Mouse (Mus musculus) embryonic stem cell, embryonic (primary cell): ENCODE measurements at regions not wholly inside any gene's neighbourhood (a gene's known extent, or its start where the extent isn't known, plus 50 kb on each side); places are given as distances from the start of the nearest gene placed in this dataset.

Experiments
- CTCF ChIA-PET, 4 experiments: fragments of 300-600 bp in 2 of 4; fragments of 350-600 bp in 2 of 4; sonication (Branson Sonifier 250); formaldehyde crosslinking; loops; one replicate each; lab custom pipeline; 2022; ENCODE audit warnings: inconsistent platforms in 2 of 4; lab: Charles Lee
- POLR2A ChIA-PET, 4 experiments: fragments of 300-600 bp in 2 of 4; fragments of 350-600 bp in 2 of 4; sonication (Branson Sonifier 250); formaldehyde crosslinking; loops; one replicate each; lab custom pipeline; 2022; ENCODE audit warnings: antibody characterized with exemption in 4 of 4, inconsistent platforms in 1 of 4; lab: Charles Lee

- CTCF ChIA-PET = interaction anchor here in 2 of 4 experiments (0.5 to 0.6 kb wide), 4 partner anchors 28 to 1739 kb away, joined by 3 to 5 read pairs (median 3); no protein-coding TSS in a partner anchor
- POLR2A ChIA-PET = no interaction called here
Observed at GRCm38 (mm10) chr12:6815775-6816577, 1161.5 kb upstream of the Apob start.

GRCm38 (mm10) chr12:6832933-6833332 is 1144.5 kb upstream of the Apob start:
- POLR2A ChIA-PET = no interaction called here
- CTCF ChIA-PET = no interaction called here

DNA sequence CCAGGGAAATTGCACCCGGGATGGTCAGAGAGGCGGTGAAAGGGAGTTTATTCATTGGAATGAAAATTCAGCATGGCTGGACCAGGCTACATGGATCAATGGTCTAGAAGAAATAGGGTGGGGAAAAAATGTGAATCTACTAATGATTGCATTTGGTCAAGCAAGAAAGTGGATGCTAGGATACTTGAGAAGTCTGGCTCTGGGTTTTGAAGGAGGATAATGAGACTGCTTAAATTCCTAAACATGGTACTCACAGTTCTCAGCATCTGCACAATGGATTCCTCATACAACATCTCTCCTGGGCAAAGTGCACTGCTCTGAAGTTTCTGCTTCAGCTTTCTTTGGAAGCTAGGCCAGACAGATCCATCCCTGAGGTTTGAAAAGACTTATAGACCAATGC is 1139.9 kb upstream of the Apob start:
- CTCF ChIA-PET = no interaction called here
- POLR2A ChIA-PET = no interaction called here

DNA sequence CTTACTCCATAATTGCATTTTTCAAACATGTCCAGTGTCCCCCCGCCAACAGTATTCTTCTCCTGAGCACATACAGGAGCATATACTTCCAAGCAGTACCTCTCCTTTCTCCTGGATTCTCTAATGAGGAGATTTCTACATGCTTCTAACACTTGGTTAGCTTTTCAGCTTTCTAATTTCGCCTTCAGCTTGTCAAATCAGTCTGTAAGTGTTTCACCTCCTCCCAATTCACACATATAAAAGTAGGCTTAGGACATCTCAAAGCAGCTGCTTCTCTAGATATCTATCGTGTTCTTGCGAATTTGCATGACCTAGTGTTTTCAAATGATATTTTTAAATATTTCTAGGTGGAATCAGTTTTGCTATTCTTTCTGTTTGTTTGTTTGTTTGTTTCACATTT is 1129.0 kb upstream of the Apob start:
- POLR2A ChIA-PET = no interaction called here
- CTCF ChIA-PET = no interaction called here

DNA sequence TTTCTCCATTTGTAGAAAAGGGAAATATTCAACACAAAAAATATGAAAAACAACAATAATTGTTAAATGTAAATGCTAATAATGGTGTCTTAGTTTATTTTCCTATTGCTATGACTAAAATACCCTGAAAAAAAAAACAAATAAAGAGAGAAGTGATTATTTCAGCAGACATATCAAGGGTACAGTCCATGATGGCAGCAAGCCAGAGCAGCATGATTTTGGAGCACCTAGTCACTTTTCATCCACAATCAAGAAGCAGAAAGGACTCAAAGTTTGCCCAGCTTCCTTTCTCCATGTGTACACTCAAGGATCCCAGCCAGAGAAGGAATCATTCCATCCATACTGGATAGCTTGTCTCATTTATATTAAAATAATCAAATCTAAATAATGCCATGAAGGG is 1111.5 kb upstream of the Apob start:
- ChIA-PET POLR2A (no interaction called here), CTCF (no interaction called here)
